In the genomic region with DNA sequence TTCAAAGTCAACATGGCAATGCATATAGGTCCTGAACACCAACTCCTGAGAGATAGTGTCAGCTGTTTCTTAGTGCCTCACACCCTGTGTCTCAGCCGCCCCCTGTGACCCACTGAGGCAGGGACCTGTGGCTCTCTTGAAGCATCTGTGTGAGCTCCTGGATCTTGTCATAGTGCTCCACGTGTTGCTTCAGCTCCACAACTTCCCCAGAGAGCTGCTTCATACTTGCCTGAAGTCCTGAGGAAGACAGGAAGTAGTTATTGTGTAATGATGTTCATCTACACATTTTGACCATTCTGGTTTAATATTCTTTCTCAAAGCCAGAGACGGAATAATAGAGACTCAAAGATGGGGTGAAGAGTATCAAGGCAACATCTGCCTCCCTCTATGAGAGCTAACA, we compare ENCODE assay signal across 15 mouse cellular contexts.
"Had no signal": no experiment of that assay in that cellular context is flagged by ENCODE, and none has a peak within 500 bp of the region (broad histone marks: within the 10 kb centered on the region; RNA-seq: fewer than 3 reads in every experiment).

No protein-coding gene starts in this region.

- DNase-seq: retina, postnatal 1 day; right cerebral cortex, adult 18-20 months; right cerebral cortex, postnatal 14 days; right cerebral cortex, postnatal 25 days; right cerebral cortex, postnatal 4 days; spleen, adult 18-20 months; thymus, adult 18-20 months; thymus, adult 2 months; thymus, postnatal 14 days; thymus, postnatal 25 days; thymus, postnatal 36 days; thymus, postnatal 4 days had no signal

- H3K4me1 ChIP-seq: neural tube, embryonic 15.5 days; stomach, embryonic 15.5 days had no signal

- H3K27ac ChIP-seq: neural tube, embryonic 15.5 days; stomach, embryonic 15.5 days; stomach, postnatal 0 days had no signal

- H3K4me3 ChIP-seq: neural tube, embryonic 15.5 days; stomach, embryonic 15.5 days had no signal

- H3K27me3 ChIP-seq: neural tube, embryonic 15.5 days; stomach, embryonic 15.5 days had no signal

- H3K4me2 ChIP-seq: neural tube, embryonic 15.5 days; stomach, embryonic 15.5 days had no signal

- H3K9ac ChIP-seq: neural tube, embryonic 15.5 days; stomach, embryonic 15.5 days had no signal

- H3K9me3 ChIP-seq: neural tube, embryonic 15.5 days; stomach, embryonic 15.5 days had no signal
